ENCODE assay signal across 15 mouse cellular contexts in the genomic region with DNA sequence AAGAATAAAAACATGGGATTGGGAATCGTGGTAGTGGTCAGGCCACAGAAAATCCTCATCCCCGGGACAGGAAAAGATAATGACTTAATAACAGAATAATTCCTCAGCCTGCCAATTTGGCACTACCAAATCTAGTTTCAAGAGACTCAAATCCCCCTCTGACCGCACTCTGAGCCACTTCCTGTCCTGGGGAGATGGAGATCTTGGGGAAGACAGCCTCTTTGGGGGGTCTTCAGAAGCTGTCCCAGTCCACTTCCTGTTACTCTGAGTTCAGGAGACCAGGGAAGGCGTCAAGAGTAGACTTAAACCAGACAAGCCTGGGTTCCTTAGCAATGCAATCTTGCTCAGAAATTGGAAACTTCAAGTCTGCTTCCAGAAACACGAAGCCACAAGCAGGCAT. TPM values are rescaled to one million over a fixed set of nuclear protein-coding genes. Genes with fewer than 3 reads are reported as not detected.
DNase-seq lines count a peak whose midpoint lies in the region; ATAC-seq lines count a peak whose summit lies in the region.
"Had no signal": no experiment of that assay in that cellular context is flagged by ENCODE, and none has a peak within 500 bp of the region (broad histone marks: within the 10 kb centered on the region; RNA-seq: fewer than 3 reads in every experiment).

No protein-coding gene starts in this region.

- 64% methylated on average over 5 of the region's 5 CpGs for WGBS in heart, embryonic 15.5 days
- 74% methylated on average over 5 of the region's 5 CpGs for WGBS in heart, embryonic 12.5 days
- 91% methylated on average over 5 of the region's 5 CpGs for WGBS in midbrain, embryonic 11.5 days
- WGBS in midbrain, embryonic 16.5 days: 84% methylated on average over 5 of the region's 5 CpGs
- 81% methylated on average over 5 of the region's 5 CpGs for WGBS in embryonic facial prominence, embryonic 10.5 days

- H3K27ac ChIP-seq in heart, embryonic 15.5 days: peak overlapping the region; percentile 56
- H3K27ac ChIP-seq in heart, embryonic 12.5 days (ENCODE audit: poor library complexity, severe bottlenecking): no peak overlapping the region
- H3K27ac ChIP-seq in midbrain, embryonic 11.5 days (ENCODE audit: low read depth, low read length): peak overlapping the region; percentile 65; the same call in 1 of the 2 replicates
- H3K27ac ChIP-seq in midbrain, embryonic 16.5 days (ENCODE audit: low read length): no peak overlapping the region
- peak overlapping the region; percentile 35 for H3K27ac ChIP-seq in embryonic facial prominence, embryonic 10.5 days (replicated peaks)
- H3K27ac ChIP-seq: limb, embryonic 13.5 days; stomach, postnatal 0 days had no signal

- no peaks in the 10 kb centered on the region for H3K9me3 ChIP-seq in heart, embryonic 15.5 days (replicated peaks)
- no peaks in the 10 kb centered on the region for H3K9me3 ChIP-seq in heart, embryonic 12.5 days (replicated peaks)
- H3K9me3 ChIP-seq in midbrain, embryonic 11.5 days (ENCODE audit: control insufficient read depth, low read length): no peaks in the 10 kb centered on the region
- no peaks in the 10 kb centered on the region for H3K9me3 ChIP-seq in midbrain, embryonic 16.5 days (replicated peaks; ENCODE audit: control insufficient read depth, low read length, poor library complexity, severe bottlenecking)
- no peaks in the 10 kb centered on the region for H3K9me3 ChIP-seq in embryonic facial prominence, embryonic 10.5 days
- H3K9me3 ChIP-seq: limb, embryonic 13.5 days had no signal

- no peaks in the 10 kb centered on the region for H3K27me3 ChIP-seq in heart, embryonic 15.5 days
- no peaks in the 10 kb centered on the region for H3K27me3 ChIP-seq in heart, embryonic 12.5 days (replicated peaks)
- H3K27me3 ChIP-seq in midbrain, embryonic 11.5 days (ENCODE audit: control insufficient read depth, insufficient read depth, low read length): no peaks in the 10 kb centered on the region
- no peaks in the 10 kb centered on the region for H3K27me3 ChIP-seq in midbrain, embryonic 16.5 days (ENCODE audit: control insufficient read depth, insufficient read depth, low read depth, low read length)
- no peaks in the 10 kb centered on the region for H3K27me3 ChIP-seq in embryonic facial prominence, embryonic 10.5 days (replicated peaks; ENCODE audit: low read depth, poor library complexity, severe bottlenecking)
- H3K27me3 ChIP-seq: limb, embryonic 13.5 days had no signal

- DNase-seq in midbrain, embryonic 11.5 days (ENCODE audit: low spot score, missing footprints): no peak
- DNase-seq in embryonic facial prominence, embryonic 10.5 days (ENCODE audit: low spot score): no peak
- DNase-seq in thymus, postnatal 0 days (ENCODE audit: low spot score): peak; percentile 56
- DNase-seq in cerebellum, adult 8-10 months: no peak
- no peak for DNase-seq in urinary bladder, adult 18-20 months (ENCODE audit: low spot score in 2 of 2)
- DNase-seq: cerebellum, postnatal 25 days; kidney, postnatal 25 days had no signal

- no peak overlapping the region for H3K4me3 ChIP-seq in heart, embryonic 15.5 days
- no peak overlapping the region for H3K4me3 ChIP-seq in heart, embryonic 12.5 days
- H3K4me3 ChIP-seq in midbrain, embryonic 11.5 days (ENCODE audit: low read depth, low read length): no peak overlapping the region
- no peak overlapping the region for H3K4me3 ChIP-seq in midbrain, embryonic 16.5 days (ENCODE audit: low read depth, low read length)
- no peak overlapping the region for H3K4me3 ChIP-seq in embryonic facial prominence, embryonic 10.5 days
- H3K4me3 ChIP-seq: limb, embryonic 13.5 days had no signal

- H3K9ac ChIP-seq in heart, embryonic 15.5 days: no peak overlapping the region
- no peak overlapping the region for H3K9ac ChIP-seq in heart, embryonic 12.5 days
- no peak overlapping the region for H3K9ac ChIP-seq in midbrain, embryonic 11.5 days (ENCODE audit: low read length)
- H3K9ac ChIP-seq in midbrain, embryonic 16.5 days (ENCODE audit: low read depth, low read length): no peak overlapping the region
- H3K9ac ChIP-seq: limb, embryonic 13.5 days had no signal

- peaks cover 7% of the 10 kb centered on the region for H3K4me1 ChIP-seq in heart, embryonic 15.5 days (replicated peaks)
- peaks cover 3% of the 10 kb centered on the region for H3K4me1 ChIP-seq in heart, embryonic 12.5 days (replicated peaks)
- peaks cover 7% of the 10 kb centered on the region; the same call in 1 of the 2 replicates for H3K4me1 ChIP-seq in midbrain, embryonic 11.5 days (ENCODE audit: control insufficient read depth, insufficient read depth, low read length)
- peaks cover 6% of the 10 kb centered on the region for H3K4me1 ChIP-seq in midbrain, embryonic 16.5 days (ENCODE audit: control insufficient read depth, insufficient read depth, low read length)
- H3K4me1 ChIP-seq in embryonic facial prominence, embryonic 10.5 days: peaks cover 21% of the 10 kb centered on the region
- H3K4me1 ChIP-seq: limb, embryonic 13.5 days had no signal

- no peak overlapping the region for H3K4me2 ChIP-seq in heart, embryonic 15.5 days
- no peak overlapping the region for H3K4me2 ChIP-seq in heart, embryonic 12.5 days
- no peak overlapping the region for H3K4me2 ChIP-seq in midbrain, embryonic 11.5 days
- no peak overlapping the region for H3K4me2 ChIP-seq in midbrain, embryonic 16.5 days (ENCODE audit: low read length)
- H3K4me2 ChIP-seq: heart, embryonic 11.5 days; limb, embryonic 13.5 days had no signal

- H3K36me3 ChIP-seq in heart, embryonic 15.5 days: no peaks in the 10 kb centered on the region
- peaks cover 2% of the 10 kb centered on the region; the same call in 1 of the 2 replicates for H3K36me3 ChIP-seq in heart, embryonic 12.5 days
- H3K36me3 ChIP-seq in midbrain, embryonic 11.5 days (ENCODE audit: control insufficient read depth, insufficient read depth, low read length): no peaks in the 10 kb centered on the region
- no peaks in the 10 kb centered on the region for H3K36me3 ChIP-seq in midbrain, embryonic 16.5 days (ENCODE audit: control insufficient read depth, insufficient read depth, low read length)
- H3K36me3 ChIP-seq in embryonic facial prominence, embryonic 10.5 days (replicated peaks): no peaks in the 10 kb centered on the region
- H3K36me3 ChIP-seq: limb, embryonic 13.5 days had no signal

- ATAC-seq in heart, embryonic 15.5 days (replicated peaks; ENCODE audit: insufficient number of reproducible peaks, insufficient read depth, low FRiP score, low read depth): no peak
- ATAC-seq in heart, embryonic 12.5 days (ENCODE audit: insufficient number of reproducible peaks, low FRiP score): no peak
- ATAC-seq in midbrain, embryonic 11.5 days (ENCODE audit: low FRiP score): no peak
- no peak for ATAC-seq in midbrain, embryonic 16.5 days
- ATAC-seq: forebrain, embryonic 14.5 days; intestine, embryonic 16.5 days had no signal

RNA-seq across cellular contexts. Expression of a gene that starts 15.8 kb away (rescaled TPM):
- 17.5 and 24.7 TPM in 2 replicates for polyA plus RNA-seq in heart, embryonic 15.5 days (2015; fragmentation: Nextera tagmentation; extraction: Ambion mirVana)
- polyA plus RNA-seq in heart, embryonic 12.5 days (2016; fragmentation: Nextera tagmentation; extraction: Ambion mirVana): 14.5 and 20.1 TPM in 2 replicates
- 5.2 and 5.8 TPM in 2 replicates for polyA plus RNA-seq in midbrain, embryonic 11.5 days (2014; fragmentation: Nextera tagmentation; extraction: Ambion mirVana)
- 10.5 and 15.1 TPM in 2 replicates for polyA plus RNA-seq in midbrain, embryonic 16.5 days (2015; fragmentation: Nextera tagmentation; extraction: Ambion mirVana)
- polyA plus RNA-seq in embryonic facial prominence, embryonic 10.5 days (2016; fragmentation: Nextera tagmentation; extraction: Ambion mirVana): 6.7 and 6.9 TPM in 2 replicates
- 18.5 and 23.7 TPM in 2 replicates for polyA plus RNA-seq in thymus, postnatal 0 days (2015; fragmentation: Nextera tagmentation; extraction: Ambion mirVana)

RNA-seq across cellular contexts. Expression of a gene that starts 21.2 kb away (rescaled TPM):
- 497 and 753 TPM in 2 replicates for polyA plus RNA-seq in heart, embryonic 15.5 days (2015; fragmentation: Nextera tagmentation; extraction: Ambion mirVana)
- polyA plus RNA-seq in heart, embryonic 12.5 days (2016; fragmentation: Nextera tagmentation; extraction: Ambion mirVana): 743 and 765 TPM in 2 replicates
- polyA plus RNA-seq in midbrain, embryonic 11.5 days (2014; fragmentation: Nextera tagmentation; extraction: Ambion mirVana): 694 and 720 TPM in 2 replicates
- 731 and 741 TPM in 2 replicates for polyA plus RNA-seq in midbrain, embryonic 16.5 days (2015; fragmentation: Nextera tagmentation; extraction: Ambion mirVana)
- polyA plus RNA-seq in embryonic facial prominence, embryonic 10.5 days (2016; fragmentation: Nextera tagmentation; extraction: Ambion mirVana): 643 and 644 TPM in 2 replicates
- polyA plus RNA-seq in thymus, postnatal 0 days (2015; fragmentation: Nextera tagmentation; extraction: Ambion mirVana): 767 and 806 TPM in 2 replicates

RNA-seq across cellular contexts. Expression of a gene that starts 57.3 kb away (rescaled TPM):
- 751 and 850 TPM in 2 replicates for polyA plus RNA-seq in heart, embryonic 15.5 days (2015; fragmentation: Nextera tagmentation; extraction: Ambion mirVana)
- 1,404 and 1,433 TPM in 2 replicates for polyA plus RNA-seq in heart, embryonic 12.5 days (2016; fragmentation: Nextera tagmentation; extraction: Ambion mirVana)
- polyA plus RNA-seq in midbrain, embryonic 11.5 days (2014; fragmentation: Nextera tagmentation; extraction: Ambion mirVana): 57.2 and 60.5 TPM in 2 replicates
- polyA plus RNA-seq in midbrain, embryonic 16.5 days (2015; fragmentation: Nextera tagmentation; extraction: Ambion mirVana): 29.4 and 40.5 TPM in 2 replicates
- polyA plus RNA-seq in embryonic facial prominence, embryonic 10.5 days (2016; fragmentation: Nextera tagmentation; extraction: Ambion mirVana): 72.8 and 90.1 TPM in 2 replicates
- 17.0 and 20.4 TPM in 2 replicates for polyA plus RNA-seq in thymus, postnatal 0 days (2015; fragmentation: Nextera tagmentation; extraction: Ambion mirVana)

RNA-seq across cellular contexts. Expression of a gene that starts 57.5 kb away (rescaled TPM):
- 53.2 and 66.5 TPM in 2 replicates for polyA plus RNA-seq in heart, embryonic 15.5 days (2015; fragmentation: Nextera tagmentation; extraction: Ambion mirVana)
- 68.7 and 68.9 TPM in 2 replicates for polyA plus RNA-seq in heart, embryonic 12.5 days (2016; fragmentation: Nextera tagmentation; extraction: Ambion mirVana)
- 259 and 281 TPM in 2 replicates for polyA plus RNA-seq in midbrain, embryonic 11.5 days (2014; fragmentation: Nextera tagmentation; extraction: Ambion mirVana)
- 144 and 153 TPM in 2 replicates for polyA plus RNA-seq in midbrain, embryonic 16.5 days (2015; fragmentation: Nextera tagmentation; extraction: Ambion mirVana)
- polyA plus RNA-seq in embryonic facial prominence, embryonic 10.5 days (2016; fragmentation: Nextera tagmentation; extraction: Ambion mirVana): 144 and 160 TPM in 2 replicates
- polyA plus RNA-seq in thymus, postnatal 0 days (2015; fragmentation: Nextera tagmentation; extraction: Ambion mirVana): 144 and 158 TPM in 2 replicates

Comparison
In these comparisons a context has a peak if more than half of its experiments do, and no peak if none do; other contexts are left out.
1. H3K27ac ChIP-seq: peak in heart, embryonic 15.5 days (single experiment), midbrain, embryonic 11.5 days (single experiment) and embryonic facial prominence, embryonic 10.5 days (single experiment); none in heart, embryonic 12.5 days (single experiment) and midbrain, embryonic 16.5 days (single experiment).